Mouse (Mus musculus): ENCODE results near the gene Ccdc96.

Ccdc96 gene

GRCm38 (mm10) chr5:36529698-36530097, 45.3 kb downstream of the Ccdc96 start:
- DNase-seq, result no peak

DNA sequence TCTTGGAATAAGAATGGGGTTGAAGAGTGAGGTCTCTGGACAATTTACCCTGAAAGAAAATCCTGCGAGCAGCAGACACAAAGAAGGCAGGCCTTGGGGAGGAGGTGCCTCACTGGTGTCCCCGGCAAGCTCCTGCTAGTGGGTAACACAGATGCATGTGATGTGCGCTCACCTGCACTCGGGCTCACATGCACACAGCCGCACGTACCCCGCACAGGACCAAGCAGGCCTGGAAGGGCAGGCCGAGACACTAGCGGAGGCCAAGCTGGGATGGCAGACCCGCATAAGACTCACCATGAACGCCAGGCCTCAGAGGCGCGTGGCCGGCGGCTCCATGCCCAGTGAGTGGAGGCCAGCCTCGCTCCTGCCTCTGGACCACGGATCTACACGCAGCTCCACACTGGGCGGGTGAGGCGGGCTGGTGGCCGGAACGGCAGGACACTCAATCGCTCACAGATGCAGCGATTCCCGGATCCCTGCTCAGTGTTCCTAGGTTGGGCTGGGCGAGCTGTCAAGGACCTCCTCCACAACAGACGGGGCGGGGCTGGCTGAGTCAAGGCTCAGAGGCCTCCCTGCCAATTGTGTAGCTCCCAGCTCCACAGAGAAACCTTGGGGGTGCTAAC, 45.9 kb downstream of the Ccdc96 start:
- peak; percentile 90 for DNase-seq

DNA sequence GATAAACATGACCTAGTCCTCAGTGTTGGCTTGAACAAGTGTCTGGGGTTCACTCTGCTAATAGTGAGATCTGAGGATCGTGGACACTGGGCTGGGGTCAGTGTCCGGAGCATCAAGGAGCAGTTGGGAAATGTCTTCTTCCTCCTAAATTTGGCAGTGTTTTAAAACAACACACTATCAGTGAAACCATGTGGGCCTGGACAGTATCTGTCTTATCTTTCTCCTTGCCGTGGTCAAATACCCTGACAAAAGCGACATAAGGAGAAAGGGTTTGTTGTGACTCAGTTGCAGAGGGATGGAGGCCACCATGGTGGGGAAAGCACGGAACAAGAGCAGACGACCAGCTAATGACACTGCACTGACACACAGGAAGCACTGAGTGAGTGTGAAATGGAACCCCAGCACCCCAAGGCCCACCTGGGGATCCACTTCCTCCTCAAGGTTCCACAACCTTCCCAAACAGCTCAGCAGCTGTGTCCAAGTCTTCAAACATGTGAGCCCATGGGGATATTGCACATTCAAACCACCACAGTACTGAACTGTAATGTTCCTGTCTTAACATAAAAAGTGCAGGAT, 50.2 kb downstream of the Ccdc96 start:
- no peak for DNase-seq

GRCm38 (mm10) chr5:36535438-36536176, 51.2 kb downstream of the Ccdc96 start:
- no peak for DNase-seq

DNA sequence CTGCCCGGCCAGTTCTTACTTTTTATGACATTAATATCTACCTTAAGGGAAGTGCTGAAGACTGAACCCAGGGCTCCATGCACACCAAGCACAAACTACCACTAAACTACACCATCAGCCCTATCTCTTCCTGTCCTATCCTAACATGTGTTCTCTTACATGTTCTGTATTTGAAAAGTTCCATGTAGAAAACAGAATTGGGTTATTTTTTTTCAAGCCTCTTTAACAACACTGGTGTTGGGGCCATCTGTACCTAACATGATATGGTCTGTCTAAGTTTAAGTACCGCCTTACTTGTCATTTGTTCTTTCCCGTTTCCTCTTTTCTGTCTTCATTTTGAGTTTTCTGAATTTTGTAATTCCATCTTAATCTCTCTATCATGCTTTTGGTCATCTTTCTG, 52.0 kb downstream of the Ccdc96 start:
- no peak for DNase-seq

Measured in cerebellum, adult 8-10 months (tissue).